Mouse (Mus musculus): ENCODE results near the gene Mst1. TPM values are rescaled to one million over a fixed set of nuclear protein-coding genes. Genes with fewer than 3 reads are reported as not detected.

Gene Mst1
- polyA plus RNA-seq, 1 experiment from 2014 or later: 0.20 TPM

DNA sequence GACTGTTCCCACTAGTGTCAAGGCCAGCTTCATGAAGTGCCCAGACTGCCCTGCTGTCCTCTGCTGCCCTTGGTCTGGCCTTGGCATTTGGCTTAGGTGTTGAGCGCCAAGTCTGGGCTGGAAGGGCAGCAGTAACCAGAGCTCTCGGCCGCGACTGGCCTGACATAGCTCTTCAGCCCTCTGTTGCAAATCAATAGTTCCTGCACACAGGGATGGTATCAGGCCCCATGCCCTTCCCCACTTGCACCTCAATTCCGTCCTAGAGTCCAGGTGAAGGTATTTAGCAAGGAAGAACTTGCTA, 23.0 kb upstream of the Mst1 start:
- H3K27me3 ChIP-seq (ENCODE audit: insufficient read depth, low read length): no peaks in the 10 kb centered on the region
- H3K36me3 ChIP-seq (ENCODE audit: insufficient read depth): peaks cover 69% of the 10 kb centered on the region

DNA sequence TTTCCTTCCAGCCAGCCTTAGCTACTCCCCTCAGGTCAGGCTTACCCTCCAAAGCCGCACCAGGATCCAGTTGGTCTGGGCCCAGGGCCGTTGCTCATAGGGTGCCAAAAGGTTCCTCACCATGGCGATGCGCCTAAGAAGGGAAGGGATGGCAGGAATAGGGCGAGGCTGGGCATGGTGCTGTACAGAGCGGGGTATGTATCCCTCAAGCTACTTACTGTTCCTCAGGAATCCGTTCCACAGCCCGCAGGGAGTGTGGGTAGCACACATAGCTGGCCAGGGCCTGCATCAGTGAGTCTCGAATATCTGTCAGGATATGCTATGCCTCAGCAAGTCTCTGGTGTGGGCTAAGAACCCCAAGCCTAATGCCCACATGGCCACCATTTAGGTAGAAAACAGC, 21.9 kb upstream of the Mst1 start:
- ATAC-seq (ENCODE audit: insufficient read depth) (no peak), DNase-seq (no peak)
- Histone ChIP-seq H3K9me3 (ENCODE audit: low read depth, low read length) (no peaks in the 10 kb centered on the region), H3K27ac (ENCODE audit: low read depth) (no peak overlapping the region), H3K4me1 (ENCODE audit: insufficient read depth) (peaks cover under 1% of the 10 kb centered on the region; the same call in 1 of the 2 replicates), H3K36me3 (ENCODE audit: insufficient read depth) (peaks cover 75% of the 10 kb centered on the region), H3K4me3 (ENCODE audit: low read depth, low read length) (no peak overlapping the region), H3K27me3 (ENCODE audit: insufficient read depth, low read length) (no peaks in the 10 kb centered on the region), H3K4me2 (no peak overlapping the region), H3K9ac (no peak overlapping the region)
- WGBS: 94% methylated on average over 9 of the region's 9 CpGs
- no peak for TF ChIP-seq CTCF (IDR thresholded peaks at IDR 0.05; ENCODE audit: low read depth)

More for the DNA sequence above, 23.0 kb upstream of the Mst1 start:
- Histone ChIP-seq H3K9me3 (ENCODE audit: low read depth, low read length) (no peaks in the 10 kb centered on the region), H3K4me3 (ENCODE audit: low read depth, low read length) (no peak overlapping the region), H3K27ac (ENCODE audit: low read depth) (no peak overlapping the region), H3K4me1 (ENCODE audit: insufficient read depth) (peaks cover 5% of the 10 kb centered on the region; the same call in 1 of the 2 replicates), H3K4me2 (no peak overlapping the region), H3K9ac (no peak overlapping the region)
- WGBS: 85% methylated on average over 5 of the region's 5 CpGs
- DNase-seq (no peak), ATAC-seq (ENCODE audit: insufficient read depth) (no peak)
- no peak for TF ChIP-seq CTCF (IDR thresholded peaks at IDR 0.05; ENCODE audit: low read depth)

DNA sequence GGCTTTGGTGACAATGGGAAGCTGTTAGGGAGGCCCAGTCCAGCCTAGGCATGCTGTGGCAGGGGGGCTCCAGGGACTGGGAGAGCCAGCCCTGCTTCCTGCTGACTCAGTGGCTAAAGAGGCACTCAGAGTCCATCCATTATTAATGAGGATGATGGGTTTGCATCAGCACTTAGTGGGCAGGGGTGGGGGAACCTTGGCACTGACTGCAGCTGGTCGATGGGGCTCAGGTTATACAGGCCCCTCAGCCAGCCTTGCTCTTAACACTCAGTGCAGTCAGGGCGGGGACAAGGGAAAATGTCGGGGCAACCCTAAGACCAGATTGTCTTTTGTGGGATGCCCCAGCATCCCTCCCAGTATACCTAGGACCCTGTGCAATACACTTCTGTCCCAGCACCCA, 18.1 kb upstream of the Mst1 start:
- no peak overlapping the region for H3K27ac ChIP-seq (ENCODE audit: low read depth)
- no peak for TF ChIP-seq CTCF (IDR thresholded peaks at IDR 0.05; ENCODE audit: low read depth)
- no peak overlapping the region for H3K4me2 ChIP-seq
- H3K4me3 ChIP-seq (ENCODE audit: low read depth, low read length): no peak overlapping the region
- WGBS: 87% methylated on average over 3 of the region's 3 CpGs
- no peak overlapping the region for H3K9ac ChIP-seq
- DNase-seq (no peak), ATAC-seq (ENCODE audit: insufficient read depth) (no peak)
- no peaks in the 10 kb centered on the region for H3K27me3 ChIP-seq (ENCODE audit: insufficient read depth, low read length)
- no peaks in the 10 kb centered on the region for H3K4me1 ChIP-seq (ENCODE audit: insufficient read depth)
- peaks cover 57% of the 10 kb centered on the region for H3K36me3 ChIP-seq (ENCODE audit: insufficient read depth)
- no peaks in the 10 kb centered on the region for H3K9me3 ChIP-seq (ENCODE audit: low read depth, low read length)

DNA sequence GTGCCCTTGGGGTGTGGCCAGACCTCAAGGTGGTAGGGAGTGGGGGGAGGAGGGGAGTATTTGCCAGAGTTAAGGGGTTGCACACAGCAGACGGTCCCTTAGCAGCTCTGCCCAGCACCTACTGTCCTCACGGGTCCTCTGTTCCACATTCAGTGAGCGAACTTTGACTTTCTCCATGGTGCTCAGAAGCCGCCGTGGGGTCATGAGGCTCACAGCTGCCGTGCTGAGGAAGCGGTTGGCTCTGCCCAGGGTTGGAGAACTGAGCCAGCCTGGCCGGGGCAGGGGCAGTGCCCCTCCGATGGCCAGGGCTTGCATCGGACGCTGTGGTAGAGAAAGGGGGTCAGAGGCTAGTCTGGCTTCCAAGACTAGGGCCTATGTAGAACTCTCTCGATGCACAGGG, 16.9 kb upstream of the Mst1 start:
- Histone ChIP-seq H3K4me3 (ENCODE audit: low read depth, low read length) (no peak overlapping the region), H3K36me3 (ENCODE audit: insufficient read depth) (peaks cover 50% of the 10 kb centered on the region), H3K9me3 (ENCODE audit: low read depth, low read length) (no peaks in the 10 kb centered on the region), H3K9ac (no peak overlapping the region), H3K4me2 (no peak overlapping the region), H3K27me3 (ENCODE audit: insufficient read depth, low read length) (no peaks in the 10 kb centered on the region), H3K4me1 (ENCODE audit: insufficient read depth) (no peaks in the 10 kb centered on the region), H3K27ac (ENCODE audit: low read depth) (no peak overlapping the region)
- no peak for TF ChIP-seq CTCF (IDR thresholded peaks at IDR 0.05; ENCODE audit: low read depth)
- ATAC-seq (ENCODE audit: insufficient read depth): no peak
- DNase-seq: no peak
- WGBS: 84% methylated on average over 12 of the region's 12 CpGs

DNA sequence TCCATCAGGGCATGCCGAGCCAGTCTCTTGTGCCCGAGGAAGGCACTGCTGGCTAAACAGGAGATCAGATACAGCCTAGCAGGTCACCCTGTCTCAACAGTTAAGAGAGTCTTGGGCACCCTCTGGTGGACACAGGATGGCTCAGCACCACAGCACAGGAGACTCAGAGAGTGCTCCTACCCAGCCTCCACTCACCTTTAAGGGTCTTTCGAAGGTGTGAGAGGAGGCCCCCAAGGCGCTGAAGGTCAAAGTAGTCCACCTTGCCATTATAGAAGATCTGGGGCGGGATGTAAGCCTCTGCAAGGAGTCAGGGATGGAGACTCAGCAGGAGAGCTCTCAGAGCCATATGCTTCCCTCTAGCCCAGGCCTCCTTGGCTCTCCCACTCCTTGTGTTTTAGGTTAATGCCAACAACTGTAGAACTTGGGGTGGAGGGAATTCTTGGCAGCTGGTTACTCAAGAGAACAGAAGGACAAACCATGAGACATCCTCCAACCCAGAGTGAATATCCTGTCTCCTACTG, 14.7 kb upstream of the Mst1 start:
- Histone ChIP-seq H3K9me3 (ENCODE audit: low read depth, low read length) (no peaks in the 10 kb centered on the region), H3K4me1 (ENCODE audit: insufficient read depth) (no peaks in the 10 kb centered on the region), H3K36me3 (ENCODE audit: insufficient read depth) (peaks cover 46% of the 10 kb centered on the region), H3K4me2 (no peak overlapping the region), H3K9ac (no peak overlapping the region), H3K27ac (ENCODE audit: low read depth) (no peak overlapping the region), H3K27me3 (ENCODE audit: insufficient read depth, low read length) (no peaks in the 10 kb centered on the region), H3K4me3 (ENCODE audit: low read depth, low read length) (no peak overlapping the region)
- ATAC-seq (ENCODE audit: insufficient read depth) (0 out of 2 replicates have a peak, but pooled peaks have one; percentile 32), DNase-seq (peak; percentile 80)
- 34% methylated on average over 5 of the region's 5 CpGs for WGBS
- peak; percentile 76 for TF ChIP-seq CTCF (IDR thresholded peaks at IDR 0.05; ENCODE audit: low read depth)

DNA sequence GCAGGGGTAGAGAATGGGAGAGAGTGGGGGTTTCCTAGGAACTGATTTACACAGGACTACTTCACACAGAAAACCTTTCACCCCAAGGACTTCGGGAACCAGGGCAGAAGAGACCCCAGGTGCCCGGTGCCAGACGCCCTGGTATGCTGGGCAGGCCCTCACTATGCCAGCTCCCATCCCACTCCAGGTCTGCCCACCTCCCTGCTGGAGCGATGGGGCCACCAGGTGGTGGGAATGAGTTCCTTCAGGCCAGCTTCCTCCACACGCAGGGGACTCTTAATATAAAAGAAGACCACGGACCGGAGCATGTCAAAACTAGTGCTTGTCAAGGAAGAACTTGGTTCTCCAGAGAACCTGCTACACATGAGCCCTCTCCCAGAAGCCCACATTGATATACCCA, 13.0 kb upstream of the Mst1 start:
- H3K4me1 ChIP-seq (ENCODE audit: insufficient read depth): no peaks in the 10 kb centered on the region
- H3K4me3 ChIP-seq (ENCODE audit: low read depth, low read length): no peak overlapping the region
- no peak for DNase-seq
- no peak overlapping the region for H3K27ac ChIP-seq (ENCODE audit: low read depth)
- no peak overlapping the region for H3K9ac ChIP-seq
- no peak for TF ChIP-seq CTCF (IDR thresholded peaks at IDR 0.05; ENCODE audit: low read depth)
- no peaks in the 10 kb centered on the region for H3K27me3 ChIP-seq (ENCODE audit: insufficient read depth, low read length)
- no peak for ATAC-seq (ENCODE audit: insufficient read depth)
- H3K9me3 ChIP-seq (ENCODE audit: low read depth, low read length): no peaks in the 10 kb centered on the region
- H3K36me3 ChIP-seq (ENCODE audit: insufficient read depth): peaks cover 49% of the 10 kb centered on the region
- WGBS: 78% methylated on average over 7 of the region's 7 CpGs
- no peak overlapping the region for H3K4me2 ChIP-seq

DNA sequence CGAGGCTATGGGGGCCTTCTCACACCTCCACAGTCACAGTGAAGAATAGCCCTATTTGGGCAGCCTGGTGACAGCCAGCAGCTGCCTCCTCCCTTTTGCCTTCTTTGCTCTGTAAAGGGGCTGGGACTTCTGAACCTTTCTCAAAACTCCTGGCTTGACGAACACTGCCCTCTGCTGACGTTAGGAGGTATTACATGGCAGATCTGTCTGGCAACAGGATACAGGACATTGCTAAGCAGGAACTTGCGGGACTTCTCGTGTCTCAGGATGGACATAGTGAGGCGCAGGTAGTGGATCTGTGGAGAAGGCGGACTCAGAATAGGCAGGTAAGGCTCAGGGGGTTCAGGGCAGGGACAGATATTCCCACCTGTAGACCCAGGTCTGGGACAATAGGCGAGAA, 12.3 kb upstream of the Mst1 start:
- no peak overlapping the region for H3K27ac ChIP-seq (ENCODE audit: low read depth)
- no peaks in the 10 kb centered on the region for H3K4me1 ChIP-seq (ENCODE audit: insufficient read depth)
- H3K4me2 ChIP-seq: no peak overlapping the region
- H3K9ac ChIP-seq: no peak overlapping the region
- no peak overlapping the region for H3K4me3 ChIP-seq (ENCODE audit: low read depth, low read length)
- no peaks in the 10 kb centered on the region for H3K9me3 ChIP-seq (ENCODE audit: low read depth, low read length)
- WGBS: 17% methylated on average over 8 of the region's 8 CpGs
- peaks cover 43% of the 10 kb centered on the region for H3K36me3 ChIP-seq (ENCODE audit: insufficient read depth)
- TF ChIP-seq CTCF (IDR thresholded peaks at IDR 0.05; ENCODE audit: low read depth): peak; percentile 99
- ATAC-seq (ENCODE audit: insufficient read depth) (peak; percentile 44; the same call in 1 of the 2 replicates), DNase-seq (peak; percentile 96)
- H3K27me3 ChIP-seq (ENCODE audit: insufficient read depth, low read length): no peaks in the 10 kb centered on the region

DNA sequence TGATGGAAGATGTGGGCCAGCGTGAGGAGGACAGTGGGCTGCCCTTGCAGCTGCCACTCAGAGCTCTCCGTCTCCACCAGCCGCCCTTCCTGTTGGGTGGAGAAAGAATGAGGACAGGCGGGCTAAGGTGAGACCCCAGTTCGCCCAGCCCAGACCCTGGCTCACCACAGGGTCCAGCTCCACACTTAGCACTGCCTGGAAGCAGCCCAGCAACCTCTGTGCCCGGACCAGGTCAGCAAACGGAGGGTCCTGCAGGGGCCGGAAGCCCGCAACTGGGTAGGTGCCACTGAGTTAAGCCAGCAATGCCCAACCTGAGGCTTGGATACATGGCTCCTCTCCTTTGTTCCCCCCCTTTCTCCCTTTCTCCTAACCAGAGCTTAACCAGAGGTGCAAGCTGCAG, 11.2 kb upstream of the Mst1 start:
- H3K27ac ChIP-seq (ENCODE audit: low read depth): no peak overlapping the region
- H3K27me3 ChIP-seq (ENCODE audit: insufficient read depth, low read length): no peaks in the 10 kb centered on the region
- ATAC-seq (ENCODE audit: insufficient read depth) (no peak), DNase-seq (no peak)
- 89% methylated on average over 9 of the region's 9 CpGs for WGBS
- H3K4me1 ChIP-seq (ENCODE audit: insufficient read depth): no peaks in the 10 kb centered on the region
- no peaks in the 10 kb centered on the region for H3K9me3 ChIP-seq (ENCODE audit: low read depth, low read length)
- H3K9ac ChIP-seq: no peak overlapping the region
- peaks cover 33% of the 10 kb centered on the region for H3K36me3 ChIP-seq (ENCODE audit: insufficient read depth)
- no peak overlapping the region for H3K4me2 ChIP-seq
- TF ChIP-seq CTCF (IDR thresholded peaks at IDR 0.05; ENCODE audit: low read depth): no peak
- H3K4me3 ChIP-seq (ENCODE audit: low read depth, low read length): no peak overlapping the region

Data from lung, embryonic 14.5 days (tissue).